Mouse (Mus musculus): Measurements from ENCODE around the gene Lrrc74a.

DNA sequence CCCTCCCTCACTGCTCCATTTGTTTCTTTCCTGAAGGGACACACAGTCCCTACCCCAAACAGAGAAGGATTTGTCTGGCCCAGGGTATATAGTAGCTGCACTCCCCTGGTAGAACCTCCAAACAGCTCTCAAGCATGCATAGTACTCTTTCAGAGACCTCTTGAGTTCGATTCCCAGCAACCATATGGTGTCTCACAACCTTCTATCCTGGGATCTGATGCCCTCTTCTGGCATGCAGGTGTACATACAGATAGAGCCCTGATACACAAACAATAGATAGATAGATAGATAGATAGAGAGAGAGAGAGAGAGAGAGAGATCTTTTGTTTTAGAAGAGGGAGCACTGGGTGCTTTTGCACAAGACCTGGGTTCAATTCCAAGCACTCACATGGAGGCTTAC is 75.9 kb downstream of the Lrrc74a start:
- TF ChIP-seq POLR2A (IDR thresholded peaks at IDR 0.05; ENCODE audit: low read depth, low read length): no peak
- TF ChIP-seq CTCF (IDR thresholded peaks at IDR 0.05; ENCODE audit: borderline replicate concordance, insufficient read depth, low read length): no peak

All from embryonic fibroblast, embryonic 13.5 days (primary cell).